Mouse (Mus musculus): ENCODE results near the gene Ppfibp1. TPM values are rescaled to one million over a fixed set of nuclear protein-coding genes. Genes with fewer than 3 reads are reported as not detected.

Ppfibp1 gene
- total and polyA plus RNA-seq, 2 experiments from 2014 or later = 39.5 to 43.0 TPM

DNA sequence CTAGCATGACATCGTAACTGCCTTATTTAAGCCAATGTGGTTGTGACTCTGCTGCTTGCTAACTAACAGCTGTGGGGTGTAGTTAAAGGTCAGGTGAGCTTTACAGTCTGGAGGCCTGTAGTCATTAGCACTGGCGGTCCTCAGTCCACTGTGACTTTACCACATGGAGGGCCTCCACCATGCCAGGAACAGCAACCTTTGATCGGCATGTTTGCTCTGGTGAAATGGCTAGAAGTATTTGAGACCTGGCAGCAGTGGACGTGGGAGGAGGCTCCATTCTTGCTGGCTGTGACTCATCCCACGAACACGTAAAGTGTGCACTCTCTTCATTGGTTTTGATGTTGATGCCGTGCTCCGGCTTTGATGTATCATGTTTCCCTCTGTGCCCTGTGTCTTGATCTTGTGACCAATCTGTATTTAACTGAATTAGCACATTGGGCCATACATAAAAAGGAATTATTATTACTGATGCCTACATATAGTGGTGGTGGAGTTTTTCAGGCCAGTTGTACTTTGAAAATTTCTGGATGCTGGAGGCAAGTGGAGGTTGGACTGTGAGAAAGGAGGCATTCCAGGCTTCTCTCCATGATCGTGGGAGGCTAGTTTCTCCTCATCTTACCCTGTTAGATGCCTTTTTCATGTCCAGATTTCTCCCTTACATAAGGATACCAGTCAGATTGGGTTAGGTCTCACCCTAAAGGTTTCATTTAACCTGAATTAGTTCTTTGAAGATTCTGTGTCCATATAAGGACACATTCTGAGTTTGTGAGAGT, 71.8 kb downstream of the Ppfibp1 start:
- Histone ChIP-seq H3K4me2 (ENCODE audit: low read depth, low read length) (no peak overlapping the region), H3K9ac (replicated peaks; ENCODE audit: low read depth, low read length) (no peak overlapping the region), H3K4me3 (ENCODE audit: low read depth, low read length) (no peak overlapping the region), H3K36me3 (replicated peaks; ENCODE audit: control insufficient read depth, insufficient read depth, low read length) (no peaks in the 10 kb centered on the region), H3K4me1 (ENCODE audit: control insufficient read depth, insufficient read depth) (peaks cover 25% of the 10 kb centered on the region; the same call in 1 of the 2 replicates), H3K27me3 (ENCODE audit: control insufficient read depth, insufficient read depth, low read length) (no peaks in the 10 kb centered on the region), H3K9me3 (replicated peaks; ENCODE audit: control insufficient read depth, low read length) (no peaks in the 10 kb centered on the region), H3K27ac (ENCODE audit: low read depth) (no peak overlapping the region)
- 63% methylated on average over 9 of the region's 9 CpGs for WGBS
- ATAC-seq (ENCODE audit: insufficient read depth, low read depth) = no peak; the same call in 1 of the 2 replicates
- no peak for DNase-seq (ENCODE audit: low spot score)
- TF ChIP-seq CTCF (IDR thresholded peaks at IDR 0.05; ENCODE audit: low read depth) (no peak), EP300 (IDR thresholded peaks at IDR 0.05; ENCODE audit: low read depth) (no peak)

DNA sequence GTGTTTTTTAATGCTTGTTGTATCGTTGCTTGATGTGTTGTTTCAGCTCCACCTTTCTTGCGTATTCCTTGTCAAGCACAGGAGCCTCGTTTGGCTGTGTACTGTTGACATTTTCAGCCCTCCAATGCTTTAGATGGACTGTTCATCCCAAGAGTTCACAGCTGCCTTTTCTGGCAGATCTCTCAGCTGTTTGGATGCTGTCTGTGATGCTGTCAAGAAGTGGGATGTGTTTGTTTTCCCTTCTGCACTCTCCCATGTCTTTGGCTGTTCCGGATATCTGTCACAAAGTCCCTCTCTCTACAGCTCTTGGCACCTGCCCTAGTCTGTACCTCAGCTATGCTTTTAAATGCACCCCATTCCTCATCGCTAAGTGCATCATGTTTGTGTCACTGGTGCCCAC, 72.7 kb downstream of the Ppfibp1 start:
- 49% methylated on average over 5 of the region's 5 CpGs for WGBS
- Histone ChIP-seq H3K27me3 (ENCODE audit: control insufficient read depth, insufficient read depth, low read length) (no peaks in the 10 kb centered on the region), H3K36me3 (replicated peaks; ENCODE audit: control insufficient read depth, insufficient read depth, low read length) (no peaks in the 10 kb centered on the region), H3K4me1 (ENCODE audit: control insufficient read depth, insufficient read depth) (peaks cover 20% of the 10 kb centered on the region; the same call in 1 of the 2 replicates), H3K9ac (replicated peaks; ENCODE audit: low read depth, low read length) (no peak overlapping the region), H3K27ac (ENCODE audit: low read depth) (no peak overlapping the region), H3K4me2 (ENCODE audit: low read depth, low read length) (no peak overlapping the region), H3K9me3 (replicated peaks; ENCODE audit: control insufficient read depth, low read length) (no peaks in the 10 kb centered on the region), H3K4me3 (ENCODE audit: low read depth, low read length) (no peak overlapping the region)
- DNase-seq (ENCODE audit: low spot score) (no peak), ATAC-seq (ENCODE audit: insufficient read depth, low read depth) (no peak)
- no peak for TF ChIP-seq CTCF (IDR thresholded peaks at IDR 0.05; ENCODE audit: low read depth)
- no peak for TF ChIP-seq EP300 (IDR thresholded peaks at IDR 0.05; ENCODE audit: low read depth)

DNA sequence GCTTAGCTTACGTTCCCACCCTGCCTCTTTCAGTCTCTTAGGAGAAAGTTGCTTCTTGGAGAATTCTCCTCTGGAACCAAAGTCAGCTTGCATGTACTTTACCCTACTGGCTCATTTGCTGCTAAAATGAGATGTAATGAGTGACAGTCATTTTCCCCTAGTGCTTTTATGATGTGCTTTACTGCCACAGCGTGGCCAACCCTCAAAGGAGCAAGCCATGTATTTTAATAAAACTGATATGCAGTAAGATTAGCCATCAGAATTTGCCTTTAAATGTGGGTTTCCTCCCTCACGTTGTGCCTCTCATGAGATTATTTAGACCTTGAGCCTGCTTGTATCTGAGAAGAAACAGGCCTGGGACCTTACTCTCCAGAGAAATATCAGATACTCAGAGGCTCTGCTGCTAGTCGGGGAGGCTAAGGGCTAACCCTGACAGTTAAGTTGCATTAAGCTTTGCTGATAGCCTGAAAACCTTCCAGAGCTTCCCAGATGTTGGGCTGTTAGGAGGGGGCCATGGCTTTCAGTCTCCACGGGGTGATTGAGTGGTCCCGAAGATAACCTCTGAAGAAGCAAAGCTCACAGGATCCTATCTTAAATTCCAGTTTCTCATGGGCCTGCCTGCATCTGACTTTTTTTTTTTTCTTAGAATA, 73.7 kb downstream of the Ppfibp1 start:
- Histone ChIP-seq H3K9me3 (replicated peaks; ENCODE audit: control insufficient read depth, low read length) (no peaks in the 10 kb centered on the region), H3K4me3 (ENCODE audit: low read depth, low read length) (no peak overlapping the region), H3K27me3 (ENCODE audit: control insufficient read depth, insufficient read depth, low read length) (no peaks in the 10 kb centered on the region), H3K4me2 (ENCODE audit: low read depth, low read length) (no peak overlapping the region), H3K36me3 (replicated peaks; ENCODE audit: control insufficient read depth, insufficient read depth, low read length) (no peaks in the 10 kb centered on the region), H3K27ac (ENCODE audit: low read depth) (no peak overlapping the region), H3K4me1 (ENCODE audit: control insufficient read depth, insufficient read depth) (peaks cover 19% of the 10 kb centered on the region; the same call in 1 of the 2 replicates), H3K9ac (replicated peaks; ENCODE audit: low read depth, low read length) (no peak overlapping the region; the same call in 1 of the 2 replicates)
- TF ChIP-seq CTCF (IDR thresholded peaks at IDR 0.05; ENCODE audit: low read depth) = peak; percentile 65
- no peak for TF ChIP-seq EP300 (IDR thresholded peaks at IDR 0.05; ENCODE audit: low read depth)
- ATAC-seq (ENCODE audit: insufficient read depth, low read depth) (no peak), DNase-seq (ENCODE audit: low spot score) (peak; percentile 36)
- WGBS = 27% methylated on average over 6 of the region's 6 CpGs

DNA sequence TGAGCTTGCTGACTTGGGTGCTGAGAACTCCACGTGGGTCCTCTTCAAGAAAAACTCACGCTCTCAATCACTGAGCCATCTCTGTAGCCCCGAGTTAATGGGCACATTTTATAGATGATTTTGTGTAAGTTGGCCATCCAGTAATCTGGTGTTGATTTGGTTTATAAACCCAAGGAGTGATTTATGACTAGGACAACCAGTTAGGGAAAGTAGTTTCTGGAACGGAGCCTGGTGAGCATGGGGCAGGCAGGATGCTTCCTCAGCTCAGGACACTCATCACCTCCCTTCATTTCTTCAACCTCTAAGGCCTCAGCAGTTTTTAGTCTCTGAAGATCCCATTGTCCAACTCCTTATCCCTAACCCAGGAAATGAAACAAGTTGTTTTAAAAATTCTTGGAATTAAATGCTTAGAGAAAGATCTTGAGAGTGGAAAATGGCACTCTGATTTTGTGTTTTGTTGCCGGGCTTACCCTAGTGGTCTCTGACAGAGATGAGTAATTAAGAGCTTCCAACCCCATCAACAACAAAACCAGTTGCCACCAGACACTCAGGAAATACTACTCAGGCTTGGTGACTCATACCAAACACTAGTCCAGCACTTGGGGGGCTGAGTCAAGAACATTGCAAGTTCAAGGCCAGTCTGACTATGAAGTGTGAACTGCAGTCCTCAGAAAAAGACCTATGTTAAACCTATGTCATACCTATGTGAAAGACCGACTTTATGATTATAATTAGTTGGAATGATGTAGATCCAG, 75.3 kb downstream of the Ppfibp1 start:
- TF ChIP-seq EP300 (IDR thresholded peaks at IDR 0.05; ENCODE audit: low read depth) (no peak), CTCF (IDR thresholded peaks at IDR 0.05; ENCODE audit: low read depth) (no peak)
- Histone ChIP-seq H3K27ac (ENCODE audit: low read depth) (no peak overlapping the region), H3K36me3 (replicated peaks; ENCODE audit: control insufficient read depth, insufficient read depth, low read length) (no peaks in the 10 kb centered on the region), H3K27me3 (ENCODE audit: control insufficient read depth, insufficient read depth, low read length) (no peaks in the 10 kb centered on the region), H3K9ac (replicated peaks; ENCODE audit: low read depth, low read length) (no peak overlapping the region), H3K4me2 (ENCODE audit: low read depth, low read length) (no peak overlapping the region), H3K4me3 (ENCODE audit: low read depth, low read length) (no peak overlapping the region), H3K4me1 (ENCODE audit: control insufficient read depth, insufficient read depth) (peaks cover 19% of the 10 kb centered on the region; the same call in 1 of the 2 replicates), H3K9me3 (replicated peaks; ENCODE audit: control insufficient read depth, low read length) (no peaks in the 10 kb centered on the region)
- WGBS = 86% methylated on average over 6 of the region's 6 CpGs
- DNase-seq (ENCODE audit: low spot score) (no peak), ATAC-seq (ENCODE audit: insufficient read depth, low read depth) (no peak)

DNA sequence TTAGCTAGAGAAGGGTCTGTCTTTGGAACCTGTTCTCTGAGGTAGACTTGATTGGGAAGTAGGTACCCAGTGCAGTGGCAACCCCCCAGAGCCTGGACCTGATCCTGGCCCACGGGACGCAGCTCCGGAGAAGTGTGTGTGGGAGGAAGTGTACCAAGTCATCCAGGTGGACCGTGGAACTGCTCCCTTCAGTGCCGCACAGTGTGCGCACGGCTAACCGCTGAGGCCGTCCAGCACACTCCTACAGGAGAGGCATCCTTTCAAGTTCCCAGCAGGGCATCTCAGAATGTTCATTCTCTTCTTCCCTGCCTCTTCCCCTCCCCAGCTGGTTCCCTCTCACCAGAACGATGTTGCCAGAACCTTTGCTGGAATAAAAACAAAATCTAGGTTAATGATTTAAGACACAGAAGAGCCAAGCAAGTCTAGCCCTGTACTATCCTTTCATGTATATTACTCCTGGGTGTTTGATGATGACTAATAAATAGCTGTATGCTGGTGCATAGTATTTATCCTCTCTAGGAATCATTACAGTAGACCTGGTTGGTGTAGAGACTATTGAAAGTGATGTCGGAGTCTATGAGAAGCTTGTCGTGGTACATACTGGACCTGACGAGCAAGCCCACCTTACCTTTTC, 77.0 kb downstream of the Ppfibp1 start:
- 92% methylated on average over 13 of the region's 13 CpGs for WGBS
- ATAC-seq (ENCODE audit: insufficient read depth, low read depth) (no peak), DNase-seq (ENCODE audit: low spot score) (no peak)

More for the DNA sequence above, 77.0 kb downstream of the Ppfibp1 start:
- TF ChIP-seq EP300 (IDR thresholded peaks at IDR 0.05; ENCODE audit: low read depth) (no peak), CTCF (IDR thresholded peaks at IDR 0.05; ENCODE audit: low read depth) (no peak)
- no peaks in the 10 kb centered on the region for H3K36me3 ChIP-seq (replicated peaks; ENCODE audit: control insufficient read depth, insufficient read depth, low read length)
- peaks cover 19% of the 10 kb centered on the region; the same call in 1 of the 2 replicates for H3K4me1 ChIP-seq (ENCODE audit: control insufficient read depth, insufficient read depth)
- H3K4me3 ChIP-seq (ENCODE audit: low read depth, low read length) = no peak overlapping the region
- no peak overlapping the region for H3K9ac ChIP-seq (replicated peaks; ENCODE audit: low read depth, low read length)
- no peak overlapping the region for H3K27ac ChIP-seq (ENCODE audit: low read depth)
- H3K9me3 ChIP-seq (replicated peaks; ENCODE audit: control insufficient read depth, low read length) = no peaks in the 10 kb centered on the region
- H3K27me3 ChIP-seq (ENCODE audit: control insufficient read depth, insufficient read depth, low read length) = no peaks in the 10 kb centered on the region
- no peak overlapping the region for H3K4me2 ChIP-seq (ENCODE audit: low read depth, low read length)

Data from heart, postnatal 0 days (tissue).